Mouse (Mus musculus) heart, postnatal 0 days (tissue): Measurements from ENCODE around the gene Chd4. TPM values are rescaled to one million over a fixed set of nuclear protein-coding genes. Genes with fewer than 3 reads are reported as not detected.

Experiments used
- ATAC-seq: fragments of 200-750 bp; cut with Nextera tagmentation; 2 replicates; pipeline ENCODE4 v1.8.0; 2017; ENCODE audit warnings: low read depth, moderate number of reproducible peaks, moderate library complexity; ENCODE audit not compliant: insufficient read depth
- DNase-seq: peaks from one replicate; pipeline ENCODE4 v3.0.0-alpha.2; 2016; ENCODE audit warnings: low spot score
- H3K27ac ChIP-seq: fragments of 300-500 bp; sonication (generic); 2 replicates; pipeline ENCODE4 v1.5.1; 2014; ENCODE audit warnings: low read depth, mild to moderate bottlenecking
- H3K27me3 ChIP-seq: fragments of 300-500 bp; sonication (generic); 2 replicates; pipeline ENCODE4 v1.6.1; 2014; ENCODE audit warnings: low read length, mixed read lengths; ENCODE audit not compliant: control insufficient read depth, insufficient read depth
- H3K36me3 ChIP-seq: fragments of 300-500 bp; sonication (generic); replicated peaks from 2 replicates; pipeline ENCODE4 v1.6.1; 2014; ENCODE audit warnings: low read length, mixed read lengths; ENCODE audit not compliant: control insufficient read depth, insufficient read depth
- H3K4me1 ChIP-seq: fragments of 300-500 bp; sonication (generic); 2 replicates; pipeline ENCODE4 v1.6.1; 2014; ENCODE audit warnings: antibody characterized with exemption; ENCODE audit not compliant: control insufficient read depth, insufficient read depth
- H3K4me2 ChIP-seq: fragments of 300-500 bp; sonication (generic); 2 replicates; pipeline ENCODE4 v1.6.1; 2014; ENCODE audit warnings: low read depth, mild to moderate bottlenecking, low read length, moderate library complexity
- H3K4me3 ChIP-seq: fragments of 300-500 bp; sonication (generic); 2 replicates; pipeline ENCODE4 v1.5.1; 2014; ENCODE audit warnings: low read depth, low read length
- H3K9ac ChIP-seq: fragments of 300-500 bp; sonication (generic); replicated peaks from 2 replicates; pipeline ENCODE4 v1.6.1; 2014; ENCODE audit warnings: low read depth, low read length, mixed read lengths
- H3K9me3 ChIP-seq: fragments of 300-500 bp; sonication (generic); replicated peaks from 2 replicates; pipeline ENCODE4 v1.6.1; 2016; ENCODE audit warnings: low read length; ENCODE audit not compliant: control insufficient read depth
- CTCF ChIP-seq: IDR thresholded peaks from 2 replicates; pipeline ENCODE4 v1.5.1; 2016; ENCODE audit warnings: antibody characterized with exemption, control low read depth, low read depth
- EP300 ChIP-seq: IDR thresholded peaks from 2 replicates; pipeline ENCODE4 v1.6.1; 2016; ENCODE audit warnings: antibody characterized with exemption, low read depth
- WGBS: fragments of 180-500 bp; shearing (Covaris S2); extraction: QIAGEN DNeasy Blood & Tissue Kit; methylation state at CpG from one replicate; pipeline ENCODE4 v1.1.7; 2014; 5-methylcytosine and 5-hydroxymethylcytosine counted together
- polyA plus RNA-seq: library from polyadenylated mRNA; unstranded; fragments of >200 nt; fragmentation: Nextera tagmentation; extraction: Ambion mirVana; gene quantifications from 2 replicates; pipeline ENCODE4 v1.2.1, GENCODE M21; 2015
- total RNA-seq: library from RNA; depleted of rRNA; stranded (reverse); fragments of >200 nt; gene quantifications from 2 replicates; pipeline ENCODE4 v1.2.3, GENCODE M21; 2014; ENCODE audit warnings: low replicate concordance

Gene Chd4
- total and polyA plus RNA-seq, 2 experiments from 2014 or later = 58.1 to 82.2 TPM

DNA sequence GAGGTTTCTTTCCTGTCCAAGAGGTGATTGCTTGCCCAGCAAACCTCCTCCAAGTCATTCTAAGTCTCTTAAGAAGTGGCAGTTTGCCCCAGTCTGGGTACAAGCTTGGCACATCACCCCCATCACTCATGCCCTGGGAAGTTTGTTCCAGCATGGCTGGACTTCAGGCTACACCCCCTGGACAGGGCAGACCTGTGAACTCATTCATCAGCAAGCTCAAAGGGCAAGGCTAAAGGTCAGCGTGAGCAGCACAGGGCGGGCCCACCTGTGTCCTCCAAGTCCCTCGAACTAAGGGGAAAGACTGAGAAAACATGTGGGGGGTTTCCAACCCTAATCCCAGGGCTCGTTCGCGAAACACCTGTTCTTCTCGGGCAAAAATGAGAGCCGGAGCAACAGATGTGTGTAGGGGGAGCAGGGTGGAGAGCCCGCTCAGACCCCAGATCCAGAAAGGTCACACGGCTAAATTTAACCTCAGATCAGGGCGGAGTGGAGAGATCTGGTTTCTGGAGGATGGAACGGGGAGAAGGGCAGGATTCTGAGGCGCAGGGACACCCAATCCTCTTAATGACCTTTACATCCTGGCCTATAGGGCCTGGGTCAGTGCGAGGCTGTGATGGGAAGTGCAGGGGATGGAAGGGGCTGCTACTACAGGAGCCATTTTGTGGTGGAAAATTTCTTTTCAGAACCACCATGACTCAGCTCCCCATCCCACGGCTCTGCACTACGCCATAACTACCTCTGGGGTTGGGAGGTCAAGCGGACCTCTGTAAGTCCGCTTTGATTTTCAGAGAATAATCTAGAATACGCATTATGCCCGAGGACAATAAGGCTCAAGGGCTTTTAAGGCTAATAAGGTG lies 68.2 kb downstream of the Chd4 start:
- no peak for ATAC-seq
- Histone ChIP-seq H3K4me2 (peak overlapping the region; percentile 78), H3K27me3 (no peaks in the 10 kb centered on the region), H3K4me3 (peak overlapping the region; percentile 79), H3K36me3 (peaks cover 55% of the 10 kb centered on the region), H3K4me1 (peaks cover 26% of the 10 kb centered on the region), H3K9ac (peak overlapping the region; percentile 92), H3K27ac (peak overlapping the region; percentile 97), H3K9me3 (no peaks in the 10 kb centered on the region)
- WGBS = 3% methylated on average over 20 of the region's 20 CpGs
- DNase-seq = no peak
- TF ChIP-seq CTCF = no peak
- TF ChIP-seq EP300 = no peak

DNA sequence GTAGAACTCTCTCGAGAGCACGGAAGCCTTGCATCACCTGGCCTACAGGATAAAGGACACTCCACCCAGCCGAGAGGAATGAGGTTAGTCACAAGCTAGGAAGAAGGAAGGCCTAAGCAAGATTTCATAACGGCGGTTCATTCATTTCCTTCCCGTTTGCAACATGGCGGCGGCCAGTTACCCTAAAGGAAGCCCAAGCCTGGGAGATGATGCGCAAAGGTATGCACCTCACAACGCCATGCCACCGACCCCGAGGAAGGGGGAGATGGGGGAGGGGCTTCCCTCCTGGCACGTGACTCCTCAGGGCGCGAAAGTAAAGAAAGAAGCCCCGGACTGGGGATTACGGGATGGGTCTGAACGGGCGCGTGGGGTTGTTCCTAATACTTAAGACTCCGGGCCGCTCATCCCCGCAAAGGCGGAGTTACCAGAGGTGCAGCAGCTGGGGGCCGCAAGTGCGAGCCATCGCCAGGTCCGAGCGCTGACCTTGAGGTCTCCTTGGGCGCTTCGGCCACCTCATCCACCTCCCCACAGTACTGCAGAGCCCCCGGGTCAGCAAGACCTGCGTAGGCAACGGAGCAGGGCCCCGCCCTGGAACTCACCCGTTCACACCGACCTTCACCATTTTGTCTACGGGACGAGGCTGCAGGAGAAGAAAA lies 69.0 kb downstream of the Chd4 start:
- TF ChIP-seq EP300 (no peak), CTCF (no peak)
- Histone ChIP-seq H3K4me3 (peak overlapping the region; percentile 79), H3K9ac (peak overlapping the region; percentile 92), H3K4me2 (peak overlapping the region; percentile 78), H3K27ac (peak overlapping the region; percentile 97), H3K9me3 (no peaks in the 10 kb centered on the region), H3K36me3 (peaks cover 57% of the 10 kb centered on the region), H3K4me1 (peaks cover 26% of the 10 kb centered on the region), H3K27me3 (no peaks in the 10 kb centered on the region)
- WGBS = under 1% methylated on average over 38 of the region's 39 CpGs
- DNase-seq = peak; percentile 67
- no peak for ATAC-seq

DNA sequence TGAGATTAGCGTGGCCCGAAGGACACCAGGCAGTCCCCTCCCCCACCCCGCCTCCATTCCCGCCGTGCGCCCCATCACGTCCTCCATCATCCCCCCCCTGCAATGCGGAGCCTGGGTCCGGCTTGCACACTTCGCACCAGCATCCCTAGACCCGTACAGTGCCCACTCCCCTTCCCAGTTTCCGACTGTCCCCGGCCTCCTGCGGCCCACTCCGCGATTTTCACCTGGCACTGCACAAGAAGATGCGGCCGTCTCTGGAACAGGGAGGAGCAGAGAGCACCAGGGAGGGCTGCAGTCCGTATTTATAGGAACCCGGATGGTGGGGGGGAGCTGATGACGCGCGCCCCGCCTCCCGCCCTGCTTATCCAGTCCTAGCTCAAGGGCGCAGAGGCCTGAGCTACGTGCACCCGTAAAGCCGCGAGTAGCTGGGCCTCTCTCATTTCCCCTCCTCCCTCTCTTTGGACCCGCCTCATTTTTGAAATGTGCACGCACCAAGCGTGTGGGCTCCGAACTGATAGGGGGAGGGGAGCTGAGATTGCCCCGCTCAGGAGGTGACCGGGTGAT lies 69.6 kb downstream of the Chd4 start:
- Histone ChIP-seq H3K9me3 (no peaks in the 10 kb centered on the region), H3K27me3 (no peaks in the 10 kb centered on the region), H3K27ac (peak overlapping the region; percentile 97), H3K36me3 (peaks cover 57% of the 10 kb centered on the region), H3K4me2 (peak overlapping the region; percentile 78), H3K4me3 (peak overlapping the region; percentile 79), H3K9ac (peak overlapping the region; percentile 92), H3K4me1 (peaks cover 26% of the 10 kb centered on the region)
- ATAC-seq (peak; percentile 78), DNase-seq (peak; percentile 98)
- WGBS = under 1% methylated on average over 36 of the region's 36 CpGs
- TF ChIP-seq CTCF = no peak
- TF ChIP-seq EP300 = peak; percentile 95

DNA sequence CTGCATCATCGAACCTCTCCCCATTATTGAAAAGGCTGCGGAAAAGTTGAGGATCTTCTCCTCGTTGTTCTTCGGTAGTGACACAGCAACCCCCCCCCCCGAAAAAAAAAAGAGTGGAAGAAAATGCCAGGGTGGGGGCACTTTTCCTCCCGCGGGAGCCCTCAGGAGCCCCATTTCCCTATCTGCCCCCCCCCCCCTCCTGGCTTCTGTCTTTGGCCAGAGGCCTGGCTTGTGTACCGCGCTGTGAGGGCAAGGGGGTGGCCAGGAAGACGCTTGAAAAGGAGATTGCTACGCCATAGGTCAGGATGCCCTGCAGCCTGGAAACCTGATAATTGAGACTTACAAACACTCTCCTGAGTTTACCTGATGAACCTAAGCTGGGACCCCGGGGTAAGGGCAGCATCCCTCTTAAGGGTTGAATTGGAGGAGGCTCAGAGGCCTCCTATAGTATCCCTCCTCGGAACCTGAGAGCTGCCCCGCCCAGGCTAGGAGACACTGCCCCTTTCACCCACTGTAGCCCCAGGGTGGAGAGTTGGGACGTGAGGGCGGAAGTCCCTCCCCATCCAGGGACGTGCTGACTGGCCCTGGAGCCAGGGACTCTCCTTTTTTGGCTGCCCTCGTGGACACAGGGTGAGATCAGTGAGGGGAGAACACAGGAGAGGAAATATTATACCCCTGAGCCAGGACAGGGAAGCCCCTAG lies 70.4 kb downstream of the Chd4 start, which contains the start of gene Gapdh:
TSS of gene Gapdh (minus strand) at position 417 of the 701 bp plus-strand sequence.
- H3K4me3 ChIP-seq = peak within 1 kb of the TSS; percentile 79
- H3K36me3 ChIP-seq = peaks cover 58% of the 10 kb centered on the region
- TF ChIP-seq EP300 (no peak), CTCF (no peak)
- DNase-seq (peak; percentile 94), ATAC-seq (peak; percentile 82)
- H3K4me1 ChIP-seq = peaks cover 21% of the 10 kb centered on the region
- H3K4me2 ChIP-seq = peak within 1 kb of the TSS; percentile 78
- peak within 1 kb of the TSS; percentile 97 for H3K27ac ChIP-seq
- H3K27me3 ChIP-seq = no peaks in the 10 kb centered on the region
- peak within 1 kb of the TSS; percentile 92 for H3K9ac ChIP-seq
- WGBS = 1% methylated on average over 18 of the region's 18 CpGs
- no peaks in the 10 kb centered on the region for H3K9me3 ChIP-seq
